Mouse (Mus musculus) CH12.LX (cell line): ENCODE data around the gene Arid1a. TPM values are rescaled to one million over a fixed set of nuclear protein-coding genes. Genes with fewer than 3 reads are reported as not detected.
A peak's percentile ranks its signal among the peaks of the same experiment; 100 is the strongest.

Source experiments
- DNase-seq: peaks from one replicate; pipeline ENCODE4 v3.0.0-alpha.2; 2013; ENCODE audit errors: extremely low read depth
- H3K27ac ChIP-seq: 2 replicates; pipeline ENCODE4 v1.5.1; 2012; ENCODE audit warnings: low read depth, mild to moderate bottlenecking, control low read depth, moderate library complexity; ENCODE audit not compliant: insufficient read depth
- H3K27me3 ChIP-seq: replicated peaks from 2 replicates; pipeline ENCODE3; 2012; ENCODE audit warnings: inconsistent platforms
- H3K36me3 ChIP-seq, 2 experiments: replicated peaks in 1 of 2; 2 replicates each; pipeline versions ENCODE3 to v1.6.1; 2012; ENCODE audit warnings: inconsistent platforms in 1 of 2, low read length in 1 of 2, mild to moderate bottlenecking in 1 of 2, mixed read lengths in 1 of 2, moderate library complexity in 1 of 2; ENCODE audit not compliant: control insufficient read depth in 1 of 2, insufficient read depth in 1 of 2
- H3K4me1 ChIP-seq, 2 experiments: 2 replicates each; pipeline ENCODE4 v1.6.1; 2012; ENCODE audit warnings: inconsistent platforms in 1 of 2, moderate library complexity in 1 of 2; ENCODE audit not compliant: insufficient read depth in 2 of 2, control insufficient read depth in 1 of 2
- H3K4me2 ChIP-seq: 2 replicates; pipeline ENCODE4 v1.6.1; 2012; ENCODE audit warnings: low read depth, mild to moderate bottlenecking, control low read depth; ENCODE audit not compliant: poor library complexity, insufficient read depth, severe bottlenecking
- H3K4me3 ChIP-seq, 3 experiments: fragments of 150-350 bp in 1 of 3; sonication (generic) in 1 of 3; replicated peaks in 1 of 3; 2 replicates each; pipeline versions ENCODE3 to v1.5.1; 2011 to 2012; ENCODE audit warnings: low read depth in 2 of 3, low read length in 2 of 3, mild to moderate bottlenecking in 2 of 3, moderate library complexity in 2 of 3, control low read depth in 1 of 3, improper control_type of control experiment in 1 of 3, inconsistent platforms in 1 of 3, mixed read lengths in 1 of 3; ENCODE audit not compliant: poor library complexity in 1 of 3
- H3K79me2 ChIP-seq: replicated peaks from 2 replicates; pipeline ENCODE4 v1.6.1; 2012; ENCODE audit warnings: mild to moderate bottlenecking, moderate library complexity; ENCODE audit not compliant: control insufficient read depth, poor library complexity, insufficient read depth, severe bottlenecking; ENCODE audit errors: extremely low read depth
- H3K9ac ChIP-seq: 2 replicates; pipeline ENCODE4 v1.6.1; 2012; ENCODE audit warnings: low read depth, mild to moderate bottlenecking, control low read depth, moderate library complexity; ENCODE audit not compliant: insufficient read depth
- H3K9me3 ChIP-seq: replicated peaks from 2 replicates; pipeline ENCODE3; 2012; ENCODE audit warnings: low read length, inconsistent platforms, mixed read lengths
- CHD1 ChIP-seq: IDR thresholded peaks from 2 replicates; pipeline ENCODE4 v1.6.1; 2012; ENCODE audit warnings: low read depth, low read length, improper control_type of control experiment, inconsistent platforms
- CTCF ChIP-seq, 2 experiments: IDR thresholded peaks in 1 of 2; conservative IDR thresholded peaks in 1 of 2; 2 replicates each; pipeline ENCODE4 v1.5.1; 2011 to 2012; ENCODE audit warnings: low read depth in 2 of 2, low read length in 2 of 2, improper control_type of control experiment in 1 of 2, inconsistent platforms in 1 of 2, mild to moderate bottlenecking in 1 of 2, moderate library complexity in 1 of 2
- GABPA ChIP-seq: IDR thresholded peaks from 2 replicates; pipeline ENCODE4 v1.6.1; 2012; ENCODE audit warnings: low read depth, low read length, improper control_type of control experiment, inconsistent platforms; ENCODE audit not compliant: insufficient replicate concordance
- JUN ChIP-seq: IDR thresholded peaks from 2 replicates; pipeline ENCODE4 v1.6.1; 2011; ENCODE audit warnings: low read depth, mild to moderate bottlenecking, low read length, improper control_type of control experiment, moderate library complexity; ENCODE audit not compliant: insufficient read depth
- KAT2A ChIP-seq: IDR thresholded peaks from 2 replicates; pipeline ENCODE4 v1.6.1; 2012; ENCODE audit warnings: low read length, improper control_type of control experiment, inconsistent platforms; ENCODE audit not compliant: insufficient replicate concordance
- MAZ ChIP-seq: IDR thresholded peaks from 2 replicates; pipeline ENCODE4 v1.6.1; 2012; ENCODE audit warnings: low read depth, mild to moderate bottlenecking, inconsistent platforms, low read length, improper control_type of control experiment, moderate library complexity
- MEF2A ChIP-seq: IDR thresholded peaks from 2 replicates; pipeline ENCODE4 v1.6.1; 2014; ENCODE audit warnings: low read depth, mild to moderate bottlenecking, inconsistent platforms, low read length, improper control_type of control experiment, borderline replicate concordance
- MYC ChIP-seq: IDR thresholded peaks from 2 replicates; pipeline ENCODE4 v1.6.1; 2011; ENCODE audit warnings: low read depth, mild to moderate bottlenecking, improper control_type of control experiment, low read length
- NELFE ChIP-seq: IDR thresholded peaks from 2 replicates; pipeline ENCODE4 v1.6.1; 2011; ENCODE audit warnings: low read depth, low read length, improper control_type of control experiment
- NRF1 ChIP-seq: IDR thresholded peaks from 2 replicates; pipeline ENCODE4 v1.6.1; 2014; ENCODE audit warnings: low read depth, mild to moderate bottlenecking, inconsistent platforms, low read length, improper control_type of control experiment, moderate library complexity
- POLR2A ChIP-seq: IDR thresholded peaks from 2 replicates; pipeline ENCODE4 v1.6.1; 2011; ENCODE audit warnings: low read depth, mild to moderate bottlenecking, improper control_type of control experiment, low read length
- POLR2AphosphoS2 ChIP-seq: IDR thresholded peaks from 2 replicates; pipeline ENCODE4 v1.6.1; 2011; ENCODE audit warnings: low read depth, low read length, improper control_type of control experiment
- TBP ChIP-seq: conservative IDR thresholded peaks from 2 replicates; pipeline ENCODE4 v1.6.1; 2011; ENCODE audit warnings: low read depth, low read length, improper control_type of control experiment
- TCF12 ChIP-seq: IDR thresholded peaks from 2 replicates; pipeline ENCODE4 v1.6.1; 2014; ENCODE audit warnings: low read depth, mild to moderate bottlenecking, inconsistent platforms, low read length, improper control_type of control experiment
- UBTF ChIP-seq: IDR thresholded peaks from 2 replicates; pipeline ENCODE4 v1.6.1; 2012; ENCODE audit warnings: low read depth, mild to moderate bottlenecking, inconsistent platforms, low read length, improper control_type of control experiment, moderate library complexity
- ZNF384 ChIP-seq: IDR thresholded peaks from 2 replicates; pipeline ENCODE4 v1.6.1; 2012; ENCODE audit warnings: low read depth, low read length, improper control_type of control experiment, inconsistent platforms
- dilution Hi-C: fragments of 300-500 bp; cut with MboI; formaldehyde crosslinking; loops from 2 replicates; pipeline ENCODE4 v1.14.3; 2020; ENCODE audit warnings: low sequenced_read_pairs; ENCODE audit not compliant: extremely low pct_unique_long_range_greater_than_20kb, extremely low pct_ligation_motif_present
- in situ Hi-C: fragments of 300-500 bp; cut with MboI; formaldehyde crosslinking; loops from 3 replicates; pipeline ENCODE4 v1.14.3; 2019; ENCODE audit warnings: low sequenced_read_pairs, low pct_ligation_motif_present, low pct_unique_long_range_greater_than_20kb, mixed read lengths
- polyA plus RNA-seq: library from polyadenylated mRNA; unstranded; fragments of >175 nt; gene quantifications from 2 replicates; pipeline ENCODE4 v1.2.1, GENCODE M21; 2012; ENCODE audit warnings: low read depth; ENCODE audit not compliant: insufficient read length
- total RNA-seq, 2 experiments: library from RNA; depleted of rRNA; stranded (reverse); fragments of 300-350 nt in 1 of 2; fragments of >200 nt in 1 of 2; gene quantifications; 2 replicates each; pipeline ENCODE4 v1.2.3; 2012 to 2014

Gene Arid1a
- total and polyA plus RNA-seq, 3 experiments = 6.4 to 47.1 (median 19.1) TPM

DNA sequence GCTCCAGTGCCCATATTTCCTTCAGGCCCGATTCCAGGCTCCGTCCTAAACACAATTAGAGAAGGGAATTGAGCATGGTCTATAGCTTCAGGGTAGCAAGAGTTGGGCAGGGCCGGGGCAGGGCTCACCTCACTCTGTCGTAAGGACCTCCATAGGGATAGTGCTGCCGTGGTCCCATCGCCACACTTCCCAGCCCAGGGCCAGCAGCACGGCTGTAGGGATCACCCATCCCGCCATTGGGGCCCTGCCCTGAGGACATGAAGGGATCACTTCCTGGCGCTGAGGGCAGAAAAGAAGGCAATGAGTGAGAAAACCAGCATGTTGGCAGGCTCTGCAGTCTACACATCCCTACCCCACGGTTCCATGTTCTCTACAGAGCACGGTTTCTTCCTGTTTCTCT, 70.1 kb downstream of the Arid1a start:
- H3K9ac ChIP-seq = no peak overlapping the region
- no peaks in the 10 kb centered on the region for H3K9me3 ChIP-seq
- no peaks in the 10 kb centered on the region for H3K27me3 ChIP-seq
- no peak overlapping the region for H3K4me2 ChIP-seq
- TF ChIP-seq JUN (no peak), MAZ (no peak), MYC (no peak), NRF1 (no peak), TBP (no peak), KAT2A (no peak), POLR2A (no peak), POLR2AphosphoS2 (no peak), NELFE (no peak), UBTF (no peak), MEF2A (no peak), CHD1 (no peak)
- dilution Hi-C loops (no loop called here), in situ Hi-C loops (no loop called here)
- DNase-seq = no peak
- no peak overlapping the region for H3K4me3 ChIP-seq
- peaks cover 88 to 97% of the 10 kb centered on the region in 2 experiments for H3K36me3 ChIP-seq
- no peak overlapping the region for H3K27ac ChIP-seq
- peaks cover 11 to 21% of the 10 kb centered on the region in 2 experiments for H3K4me1 ChIP-seq
- H3K79me2 ChIP-seq = peaks cover 13% of the 10 kb centered on the region

DNA sequence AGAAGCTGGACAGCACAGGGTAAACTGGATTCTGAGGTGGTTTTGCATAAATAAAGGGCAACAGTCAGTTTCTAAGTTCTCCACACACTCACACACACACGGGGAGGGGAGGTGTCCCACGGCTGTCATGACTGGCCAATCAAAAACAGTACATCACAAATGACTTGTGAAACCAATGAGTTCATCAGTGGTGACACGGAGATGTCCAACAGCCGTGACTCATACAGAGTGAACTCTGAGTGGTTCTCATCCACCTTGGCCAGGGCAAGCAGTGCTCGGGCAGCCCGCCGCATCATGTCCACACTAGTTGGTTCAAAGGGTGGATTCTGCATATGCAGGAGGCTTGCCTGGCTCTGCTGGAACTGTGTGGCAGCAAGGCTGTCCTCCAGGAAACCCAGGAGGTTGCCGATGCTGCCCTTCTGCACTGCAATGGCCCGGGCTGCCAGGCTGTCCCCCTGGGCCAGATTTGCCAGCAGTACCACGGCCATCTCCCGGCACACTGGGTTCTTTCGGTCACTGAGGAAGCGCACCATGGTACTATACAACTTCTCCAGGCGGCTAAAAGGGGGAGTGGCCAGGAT, 76.3 kb downstream of the Arid1a start:
- H3K4me2 ChIP-seq = no peak overlapping the region
- no peak for DNase-seq
- dilution Hi-C loops (no loop called here), in situ Hi-C loops (no loop called here)
- H3K36me3 ChIP-seq = peaks cover 49 to 66% of the 10 kb centered on the region in 2 experiments
- no peak overlapping the region for H3K4me3 ChIP-seq
- H3K9me3 ChIP-seq = no peaks in the 10 kb centered on the region
- peaks cover 13 to 36% of the 10 kb centered on the region in 2 experiments for H3K4me1 ChIP-seq
- 0 out of 2 replicates have a peak overlapping the region, but pooled peaks have one; percentile 2 for H3K27ac ChIP-seq
- H3K9ac ChIP-seq = no peak overlapping the region
- TF ChIP-seq MAZ (no peak), CTCF (conservative IDR thresholded peaks at IDR 0.05 in 1 of 2, IDR thresholded peaks at IDR 0.05 in 1 of 2; ENCODE audit: low read depth in 2 of 2, low read length in 2 of 2) (no peak), TCF12 (no peak), ZNF384 (no peak), MYC (no peak), NRF1 (no peak), GABPA (no peak), POLR2AphosphoS2 (no peak)
- no peaks in the 10 kb centered on the region for H3K27me3 ChIP-seq
- no peaks in the 10 kb centered on the region for H3K79me2 ChIP-seq
